Mouse (Mus musculus) urinary bladder, postnatal 36 days (tissue): ENCODE results near the gene Myzap.
"Not testable (repeated sequence)": the region's sequence is repeated elsewhere in the genome, so short reads cannot be mapped to it uniquely, and the experiment has no call there.

ENCODE experiments used
- DNase-seq, 2 experiments: peaks; one replicate each; pipeline ENCODE4 v3.0.0; 2022; ENCODE audit warnings: low spot score in 2 of 2, mixed read lengths in 1 of 2

Gene Myzap

GRCm38 (mm10) chr9:71483872-71484271 lies 108.3 kb downstream of the Myzap start:
- not testable (repeated sequence) for DNase-seq

DNA sequence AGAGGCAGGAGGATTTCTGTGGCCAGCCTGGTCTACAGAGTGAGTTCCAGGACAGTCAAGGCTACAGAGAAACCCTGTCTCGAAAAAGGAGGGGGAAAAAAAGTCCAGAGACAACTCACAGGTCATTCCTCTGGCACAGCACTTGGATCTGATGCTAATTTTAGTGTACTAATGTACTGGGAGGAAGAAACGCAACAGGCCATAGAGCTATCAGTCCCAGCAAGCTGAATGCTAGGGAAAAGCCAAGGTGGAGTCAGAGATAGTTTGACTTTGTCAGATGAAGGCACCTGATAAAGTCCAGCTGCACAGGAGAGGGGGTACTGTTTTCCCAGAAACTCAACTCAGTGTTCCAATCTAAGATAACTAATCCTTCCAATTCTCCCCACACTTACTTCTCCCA lies 111.9 kb downstream of the Myzap start:
- no peak for DNase-seq

- no peak for DNase-seq
Observed at GRCm38 (mm10) chr9:71479413-71479812, 112.7 kb downstream of the Myzap start.

DNA sequence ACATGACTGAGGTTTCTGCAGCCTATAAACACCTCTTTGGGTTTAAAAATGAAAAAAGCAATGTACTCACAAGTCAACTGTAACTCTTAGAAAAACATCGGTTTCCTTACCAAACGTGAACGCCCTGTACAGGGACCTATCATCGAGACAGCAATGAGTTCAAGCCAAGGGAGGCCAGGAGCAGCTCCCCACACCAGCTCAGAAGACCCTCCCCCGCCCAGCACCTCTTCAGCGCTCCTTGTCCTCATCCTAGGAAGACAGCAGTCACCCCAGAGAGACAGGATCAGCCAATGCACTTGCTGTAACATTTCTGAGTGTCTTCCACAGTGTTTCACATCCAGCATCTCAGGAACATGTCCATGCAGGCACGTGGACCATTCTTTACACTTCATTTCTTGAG lies 113.6 kb downstream of the Myzap start:
- DNase-seq: no peak

DNA sequence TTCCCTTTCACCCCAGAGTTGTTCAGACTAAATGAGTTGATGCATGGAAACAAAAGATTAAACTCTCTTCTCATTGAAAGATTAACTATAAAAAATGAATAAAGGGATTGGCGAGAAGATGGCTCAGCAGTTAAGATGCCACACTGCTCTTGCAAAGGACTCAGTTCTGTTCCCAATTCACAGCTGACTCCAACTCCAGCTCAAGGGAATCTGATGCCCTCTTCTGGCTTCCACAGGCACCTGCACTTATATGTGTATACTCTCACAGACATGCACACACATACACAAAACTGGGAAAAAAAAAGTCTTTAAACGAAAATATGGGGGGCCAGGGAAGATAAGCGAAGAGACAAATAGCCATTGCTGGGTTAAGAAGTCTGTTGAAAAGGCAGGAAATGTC lies 115.6 kb downstream of the Myzap start:
- DNase-seq: no peak

DNA sequence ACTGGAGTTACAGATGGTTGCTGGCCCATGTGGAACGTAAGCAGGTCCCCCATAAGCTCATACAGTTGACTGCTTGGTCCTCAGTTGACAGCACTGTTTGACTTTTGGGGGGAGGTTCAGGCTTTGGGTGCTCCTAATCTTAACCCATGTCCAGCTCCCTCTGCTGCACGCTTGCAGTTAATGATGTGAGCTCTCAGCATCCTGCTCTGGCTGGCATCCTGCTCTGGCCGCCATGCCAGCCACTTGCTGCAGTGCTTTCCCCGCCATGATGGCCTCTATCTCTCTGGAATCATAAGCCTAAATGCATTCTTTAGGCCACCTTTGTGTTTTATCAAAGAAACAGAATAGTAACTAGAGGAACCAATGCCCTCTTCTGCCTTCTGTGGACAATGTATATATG lies 116.6 kb downstream of the Myzap start:
- no peak for DNase-seq

DNA sequence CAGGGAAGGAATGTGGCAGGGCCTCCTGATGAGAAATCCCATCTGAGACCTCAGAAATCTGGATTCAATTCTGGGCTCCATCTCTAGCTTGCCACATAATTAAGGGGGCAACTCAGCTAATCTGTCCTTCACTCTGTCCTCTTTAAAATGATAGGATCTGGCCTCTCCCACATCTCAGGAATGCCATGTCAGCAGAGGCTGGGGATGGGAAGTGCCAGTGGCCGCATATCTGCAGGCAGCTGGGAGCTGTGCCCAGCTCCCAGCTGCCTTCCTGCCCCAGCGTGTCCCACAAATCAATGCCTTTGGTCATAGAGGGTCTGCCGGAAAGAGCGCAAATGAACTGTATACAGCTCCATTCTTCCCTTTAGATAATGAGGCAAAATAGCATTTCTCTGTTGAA lies 124.7 kb downstream of the Myzap start:
- DNase-seq: no peak

GRCm38 (mm10) chr9:71466111-71466510 lies 126.0 kb downstream of the Myzap start:
- peak in 1 of 2 experiments; percentile 9 for DNase-seq

GRCm38 (mm10) chr9:71463072-71463667 lies 129.0 kb downstream of the Myzap start:
- no peak for DNase-seq

- DNase-seq: no peak
Observed at GRCm38 (mm10) chr9:71456738-71457137, 135.4 kb downstream of the Myzap start.
